Mouse (Mus musculus) lung, adult 2 months (tissue): ENCODE data around the gene Dip2a.

ENCODE experiments used
- CTCF ChIP-seq: fragments of 200-500 bp; IDR thresholded peaks from 2 replicates; pipeline ENCODE4 v1.5.1; 2011; ENCODE audit warnings: mild to moderate bottlenecking, low read length, control low read depth; ENCODE audit not compliant: insufficient read depth
- POLR2A ChIP-seq: fragments of 200-500 bp; IDR thresholded peaks from 2 replicates; pipeline ENCODE4 v1.6.1; 2011; ENCODE audit warnings: low read depth, mild to moderate bottlenecking, control low read depth, low read length, borderline replicate concordance; ENCODE audit errors: extremely low read depth

DNA sequence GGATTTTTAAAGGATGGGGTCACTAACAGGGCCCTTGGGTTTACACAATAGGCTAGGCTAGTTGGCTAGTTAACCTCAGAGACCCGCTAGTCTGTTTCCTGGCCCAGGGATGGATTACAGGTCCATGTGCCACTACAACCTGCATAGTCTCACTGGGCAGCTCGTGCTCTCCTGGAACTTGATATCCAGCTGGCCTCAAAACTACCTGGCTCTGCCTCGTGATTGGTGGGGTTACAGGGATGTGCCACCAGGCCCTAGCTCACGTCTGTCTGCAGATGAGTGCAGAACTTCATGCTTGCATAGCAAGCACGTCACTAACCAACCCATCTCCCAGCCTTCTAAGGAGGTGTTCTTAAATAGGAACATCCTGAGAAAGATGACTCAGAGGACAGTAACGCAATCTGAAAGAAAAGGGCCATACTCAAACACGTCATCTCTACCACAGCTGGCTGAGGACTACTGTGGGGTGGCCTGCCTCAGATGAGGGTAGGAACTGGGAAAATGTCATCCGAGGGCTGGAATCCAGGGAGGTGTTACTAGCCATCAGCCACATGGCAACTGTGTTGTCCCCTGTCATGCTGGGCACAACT lies 12.3 kb upstream of the Dip2a start:
- TF ChIP-seq CTCF (no peak), POLR2A (no peak)
